Mouse (Mus musculus) thymus, postnatal 14 days (tissue): ENCODE data around the gene Pp2d1.
"Not testable (repeated sequence)": the region's sequence is repeated elsewhere in the genome, so short reads cannot be mapped to it uniquely, and the experiment has no call there.

ENCODE experiments used
- DNase-seq: peaks from one replicate; pipeline ENCODE4 v3.0.0; 2021

Pp2d1 gene

GRCm38 (mm10) chr17:53539351-53539750 is at the start of gene Pp2d1:
Pp2d1 (minus strand) TSS chr17:53539451.
- not testable (repeated sequence) for DNase-seq

GRCm38 (mm10) chr17:53588097-53588855 is 49.0 kb upstream of the Pp2d1 start:
- DNase-seq = no peak

GRCm38 (mm10) chr17:53587074-53587851 is 48.0 kb upstream of the Pp2d1 start:
- peak; percentile 58 for DNase-seq

- DNase-seq = no peak
These were observed 44.8 kb upstream of the Pp2d1 start for GRCm38 (mm10) chr17:53583846-53584579.

GRCm38 (mm10) chr17:53582805-53583204 is 43.6 kb upstream of the Pp2d1 start:
- no peak for DNase-seq

GRCm38 (mm10) chr17:53582026-53582585 is 42.9 kb upstream of the Pp2d1 start:
- no peak for DNase-seq

- no peak for DNase-seq
These were observed 41.0 kb upstream of the Pp2d1 start for GRCm38 (mm10) chr17:53580237-53580636.

- DNase-seq = no peak
These were observed 40.4 kb upstream of the Pp2d1 start for GRCm38 (mm10) chr17:53579612-53580011.

GRCm38 (mm10) chr17:53578776-53579175 is 39.5 kb upstream of the Pp2d1 start:
- DNase-seq = peak; percentile 57

- DNase-seq = no peak
These were observed 39.0 kb upstream of the Pp2d1 start for GRCm38 (mm10) chr17:53578249-53578648.

- no peak for DNase-seq
These were observed 38.5 kb upstream of the Pp2d1 start for GRCm38 (mm10) chr17:53577754-53578153.

- no peak for DNase-seq
These were observed 37.9 kb upstream of the Pp2d1 start for GRCm38 (mm10) chr17:53577151-53577550.

GRCm38 (mm10) chr17:53573019-53573556 is 33.8 kb upstream of the Pp2d1 start:
- DNase-seq = no peak

- DNase-seq = not testable (repeated sequence)
These were observed 31.7 kb upstream of the Pp2d1 start for GRCm38 (mm10) chr17:53570932-53571331.

GRCm38 (mm10) chr17:53570361-53570875 is 31.2 kb upstream of the Pp2d1 start:
- DNase-seq = peak; percentile 23

- peak; percentile 85 for DNase-seq
These were observed 30.6 kb upstream of the Pp2d1 start for GRCm38 (mm10) chr17:53569829-53570228.

GRCm38 (mm10) chr17:53568734-53569386 is 29.6 kb upstream of the Pp2d1 start:
- no peak for DNase-seq

- DNase-seq = peak; percentile 93
These were observed 28.9 kb upstream of the Pp2d1 start for GRCm38 (mm10) chr17:53568118-53568517.

- DNase-seq = peak; percentile 74
These were observed 28.3 kb upstream of the Pp2d1 start for GRCm38 (mm10) chr17:53567346-53568101.

GRCm38 (mm10) chr17:53566919-53567345 is 27.7 kb upstream of the Pp2d1 start:
- peak; percentile 80 for DNase-seq
